Mouse (Mus musculus) stomach, embryonic 14.5 days (tissue): ENCODE data around the gene Cela2a. TPM values are rescaled to one million over a fixed set of nuclear protein-coding genes. Genes with fewer than 3 reads are reported as not detected.

ENCODE experiments used
- ATAC-seq: fragments of 200-750 bp; cut with Nextera tagmentation; 2 replicates; pipeline ENCODE4 v1.8.0; 2017; ENCODE audit warnings: low read depth, moderate TSS enrichment; ENCODE audit not compliant: insufficient number of reproducible peaks, insufficient read depth, low FRiP score
- H3K27ac ChIP-seq: fragments of 300-500 bp; sonication (generic); 2 replicates; pipeline ENCODE4 v1.5.1; 2014; ENCODE audit warnings: mild to moderate bottlenecking, low read length, moderate library complexity, mixed read lengths
- H3K27me3 ChIP-seq: fragments of 300-500 bp; sonication (generic); 2 replicates; pipeline ENCODE4 v1.6.1; 2014; ENCODE audit warnings: low read length, control low read depth, mixed read lengths; ENCODE audit not compliant: control insufficient read depth, insufficient read depth
- H3K36me3 ChIP-seq: fragments of 300-500 bp; sonication (generic); 2 replicates; pipeline ENCODE4 v1.6.1; 2014; ENCODE audit warnings: mild to moderate bottlenecking, control low read depth, low read length, moderate library complexity, mixed read lengths; ENCODE audit not compliant: control insufficient read depth, insufficient read depth
- H3K4me1 ChIP-seq: fragments of 300-500 bp; sonication (generic); 2 replicates; pipeline ENCODE4 v1.6.1; 2014; ENCODE audit warnings: low read length, control low read depth, mixed read lengths; ENCODE audit not compliant: control insufficient read depth, insufficient read depth
- H3K4me2 ChIP-seq: fragments of 300-500 bp; sonication (generic); replicated peaks from 2 replicates; pipeline ENCODE4 v1.6.1; 2014; ENCODE audit warnings: low read depth, low read length, control low read depth
- H3K4me3 ChIP-seq: fragments of 300-500 bp; sonication (generic); 2 replicates; pipeline ENCODE4 v1.5.1; 2014; ENCODE audit warnings: low read depth, low read length, control low read depth
- H3K9ac ChIP-seq: fragments of 300-500 bp; sonication (generic); replicated peaks from 2 replicates; pipeline ENCODE4 v1.6.1; 2014; ENCODE audit warnings: low read depth, mild to moderate bottlenecking, control low read depth, low read length, moderate library complexity, mixed read lengths
- H3K9me3 ChIP-seq: fragments of 300-500 bp; sonication (generic); 2 replicates; pipeline ENCODE4 v1.6.1; 2016; ENCODE audit warnings: low read depth, low read length, control low read depth; ENCODE audit not compliant: control insufficient read depth
- WGBS: fragments of 180-500 bp; shearing (Covaris S2); extraction: QIAGEN DNeasy Blood & Tissue Kit; methylation state at CpG from one replicate; pipeline ENCODE4 v1.1.7; 2014; 5-methylcytosine and 5-hydroxymethylcytosine counted together
- polyA plus RNA-seq: library from polyadenylated mRNA; unstranded; fragments of >200 nt; fragmentation: Nextera tagmentation; extraction: Ambion mirVana; gene quantifications from 2 replicates; pipeline ENCODE4 v1.2.1, GENCODE M21; 2014

Cela2a gene
- polyA plus RNA-seq, 1 experiment from 2014 or later = not detected

DNA sequence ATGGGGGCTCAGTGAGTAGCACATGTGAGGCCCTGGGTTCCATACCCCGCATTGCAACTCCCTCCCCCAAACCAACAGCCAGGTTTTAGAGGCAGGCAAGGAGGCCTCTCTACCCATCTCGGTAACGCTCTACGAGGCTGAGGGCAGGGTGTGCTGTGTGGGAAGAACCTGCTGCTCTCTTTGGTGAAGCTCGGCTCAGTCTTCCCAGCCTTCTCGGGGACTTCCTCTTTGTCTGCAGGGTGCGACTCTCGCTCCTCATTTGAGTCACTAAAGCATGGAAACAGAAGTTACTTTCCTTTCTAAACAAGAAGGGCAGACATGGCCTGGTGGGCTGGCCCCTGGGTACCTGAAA, 59.7 kb downstream of the Cela2a start:
- ATAC-seq = no peak
- H3K27ac ChIP-seq = peak overlapping the region; percentile 80
- 76% methylated on average over 8 of the region's 8 CpGs for WGBS
- no peak overlapping the region for H3K4me3 ChIP-seq
- no peaks in the 10 kb centered on the region for H3K27me3 ChIP-seq
- peaks cover 50% of the 10 kb centered on the region for H3K36me3 ChIP-seq
- no peak overlapping the region for H3K9ac ChIP-seq
- H3K4me2 ChIP-seq = no peak overlapping the region
- no peaks in the 10 kb centered on the region for H3K9me3 ChIP-seq
- peaks cover 11% of the 10 kb centered on the region for H3K4me1 ChIP-seq

- H3K4me3 ChIP-seq = no peak overlapping the region
- peaks cover 11% of the 10 kb centered on the region for H3K4me1 ChIP-seq
- H3K27ac ChIP-seq = no peak overlapping the region
- no peak overlapping the region for H3K4me2 ChIP-seq
- WGBS = 96% methylated on average over 3 of the region's 3 CpGs
- no peaks in the 10 kb centered on the region for H3K27me3 ChIP-seq
- no peaks in the 10 kb centered on the region for H3K9me3 ChIP-seq
- peaks cover 40% of the 10 kb centered on the region for H3K36me3 ChIP-seq
- H3K9ac ChIP-seq = no peak overlapping the region
- ATAC-seq = no peak
Measured at GRCm38 (mm10) chr4:141765008-141765407, 61.0 kb downstream of the Cela2a start.

Other genes starting within 250 kb of the Cela2a start
- gene Fblim1, start 220.1 kb downstream of the Cela2a start, polyA plus RNA-seq = 94.9 and 98.0 TPM in 2 replicates
- gene Tmem82, start 207.5 kb downstream of the Cela2a start, polyA plus RNA-seq = 0.29 and 0.32 TPM in 2 replicates
- gene Slc25a34, start 202.3 kb downstream of the Cela2a start, polyA plus RNA-seq = not detected in 2 replicates
- 4.6 TPM in 2 replicates for gene Plekhm2, start 161.3 kb downstream of the Cela2a start, polyA plus RNA-seq
- gene Rsc1a1, start 140.6 kb downstream of the Cela2a start, polyA plus RNA-seq = 0.51 TPM in 1 of 2 replicates, not detected in the other
- gene Ddi2, start 102.7 kb downstream of the Cela2a start, polyA plus RNA-seq = 18.8 and 19.6 TPM in 2 replicates
- not detected in 2 replicates for gene Agmat, start 79.5 kb downstream of the Cela2a start, polyA plus RNA-seq
- 3.7 and 5.0 TPM in 2 replicates for gene Dnajc16, start 35.2 kb downstream of the Cela2a start, polyA plus RNA-seq
- 18.0 and 19.3 TPM in 2 replicates for gene Casp9, start 32.5 kb downstream of the Cela2a start, polyA plus RNA-seq
- not detected in 2 replicates for gene Ctrc, start 20.2 kb upstream of the Cela2a start, polyA plus RNA-seq
- gene Efhd2, start 48.8 kb upstream of the Cela2a start, polyA plus RNA-seq = 58.8 and 65.0 TPM in 2 replicates
- 0.78 and 2.5 TPM in 2 replicates for gene Fhad1, start 188.9 kb upstream of the Cela2a start, polyA plus RNA-seq